Mouse (Mus musculus) embryonic facial prominence, embryonic 15.5 days (tissue): ENCODE data around the gene Fntb. TPM values are rescaled to one million over a fixed set of nuclear protein-coding genes. Genes with fewer than 3 reads are reported as not detected.

Experiments
- ATAC-seq: fragments of 200-750 bp; cut with Nextera tagmentation; 2 replicates; pipeline ENCODE4 v1.8.0; 2017; ENCODE audit warnings: low read depth, moderate TSS enrichment; ENCODE audit not compliant: insufficient number of reproducible peaks, low FRiP score, low TSS enrichment
- H3K27ac ChIP-seq: fragments of 300-500 bp; sonication (generic); replicated peaks from 2 replicates; pipeline ENCODE4 v1.5.1; 2015; ENCODE audit warnings: mild to moderate bottlenecking, inconsistent platforms
- H3K27me3 ChIP-seq: fragments of 300-500 bp; sonication (generic); 2 replicates; pipeline ENCODE4 v1.6.1; 2015; ENCODE audit warnings: inconsistent platforms
- H3K36me3 ChIP-seq: fragments of 300-500 bp; sonication (generic); 2 replicates; pipeline ENCODE4 v1.6.1; 2015; ENCODE audit warnings: mild to moderate bottlenecking, inconsistent platforms
- H3K4me1 ChIP-seq: fragments of 300-500 bp; sonication (generic); 2 replicates; pipeline ENCODE4 v1.6.1; 2015; ENCODE audit warnings: inconsistent platforms
- H3K4me2 ChIP-seq: fragments of 300-500 bp; sonication (generic); replicated peaks from 2 replicates; pipeline ENCODE4 v1.6.1; 2015; ENCODE audit warnings: mild to moderate bottlenecking, inconsistent platforms
- H3K4me3 ChIP-seq: fragments of 300-500 bp; sonication (generic); replicated peaks from 2 replicates; pipeline ENCODE4 v1.5.1; 2015; ENCODE audit warnings: mild to moderate bottlenecking, inconsistent platforms
- H3K9ac ChIP-seq: fragments of 300-500 bp; sonication (generic); 2 replicates; pipeline ENCODE4 v1.6.1; 2015; ENCODE audit warnings: inconsistent platforms
- H3K9me3 ChIP-seq: fragments of 300-500 bp; sonication (generic); replicated peaks from 2 replicates; pipeline ENCODE4 v1.6.1; 2016; ENCODE audit warnings: inconsistent platforms
- WGBS: fragments of 180-500 bp; shearing (Covaris S2); methylation state at CpG from one replicate; pipeline ENCODE4 v1.1.7; 2015; 5-methylcytosine and 5-hydroxymethylcytosine counted together
- polyA plus RNA-seq: library from polyadenylated mRNA; unstranded; fragments of >200 nt; fragmentation: Nextera tagmentation; extraction: Ambion mirVana; gene quantifications from 2 replicates; pipeline ENCODE4 v1.2.1, GENCODE M21; 2015

Gene Fntb
- polyA plus RNA-seq, 1 experiment from 2014 or later, result 47.1 TPM

GRCm38 (mm10) chr12:76889404-76890184 lies 124.2 kb downstream of the Fntb start:
- no peak overlapping the region for H3K27ac ChIP-seq
- 91% methylated on average over 11 of the region's 11 CpGs for WGBS

GRCm38 (mm10) chr12:76891160-76891559 lies 125.8 kb downstream of the Fntb start:
- no peaks in the 10 kb centered on the region for H3K27me3 ChIP-seq
- no peaks in the 10 kb centered on the region for H3K9me3 ChIP-seq
- H3K36me3 ChIP-seq, result peaks cover 23% of the 10 kb centered on the region
- 84% methylated on average over 3 of the region's 3 CpGs for WGBS
- no peak for ATAC-seq
- H3K27ac ChIP-seq, result no peak overlapping the region
- H3K4me2 ChIP-seq, result no peak overlapping the region
- H3K9ac ChIP-seq, result no peak overlapping the region
- H3K4me3 ChIP-seq, result no peak overlapping the region
- H3K4me1 ChIP-seq, result peaks cover 6% of the 10 kb centered on the region; the same call in 1 of the 2 replicates

More at GRCm38 (mm10) chr12:76889404-76890184, 124.2 kb downstream of the Fntb start:
- peaks cover 23% of the 10 kb centered on the region for H3K36me3 ChIP-seq
- no peaks in the 10 kb centered on the region for H3K9me3 ChIP-seq
- H3K4me1 ChIP-seq, result no peaks in the 10 kb centered on the region
- H3K4me2 ChIP-seq, result no peak overlapping the region
- no peaks in the 10 kb centered on the region for H3K27me3 ChIP-seq
- H3K9ac ChIP-seq, result no peak overlapping the region
- no peak for ATAC-seq
- H3K4me3 ChIP-seq, result no peak overlapping the region

GRCm38 (mm10) chr12:76892910-76893695 lies 127.7 kb downstream of the Fntb start:
- WGBS, result 87% methylated on average over 16 of the region's 16 CpGs
- ATAC-seq, result no peak
- Histone ChIP-seq H3K4me3 (no peak overlapping the region), H3K36me3 (peaks cover 18% of the 10 kb centered on the region), H3K4me2 (no peak overlapping the region), H3K4me1 (peaks cover 6% of the 10 kb centered on the region; the same call in 1 of the 2 replicates), H3K9me3 (no peaks in the 10 kb centered on the region), H3K9ac (no peak overlapping the region), H3K27ac (no peak overlapping the region), H3K27me3 (no peaks in the 10 kb centered on the region)

GRCm38 (mm10) chr12:76894792-76895559 lies 129.6 kb downstream of the Fntb start:
- 77% methylated on average over 10 of the region's 10 CpGs for WGBS
- H3K27ac ChIP-seq, result no peak overlapping the region
- no peaks in the 10 kb centered on the region for H3K9me3 ChIP-seq

DNA sequence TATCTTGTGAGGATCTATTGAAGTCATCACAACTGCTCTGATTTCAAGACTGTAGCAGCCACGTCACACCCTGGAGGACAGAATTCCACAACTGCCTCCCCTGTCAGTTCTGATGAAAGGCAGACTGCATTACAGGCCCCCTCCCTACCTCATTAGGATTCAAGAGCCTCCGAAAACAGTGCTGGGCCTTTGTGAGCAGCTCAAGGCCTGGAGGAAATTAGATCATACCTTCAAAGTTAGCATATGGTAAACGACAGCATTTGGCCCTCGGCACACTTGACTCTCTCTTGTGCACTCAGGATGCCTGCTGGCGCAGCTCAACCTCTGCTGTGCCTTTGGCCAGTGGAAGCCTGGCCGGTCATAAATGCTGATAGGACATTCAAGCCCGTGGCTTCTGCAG lies 130.4 kb downstream of the Fntb start:
- ATAC-seq, result no peak
- H3K27ac ChIP-seq, result no peak overlapping the region
- 33% methylated on average over 7 of the region's 7 CpGs for WGBS
- H3K4me2 ChIP-seq, result no peak overlapping the region
- no peaks in the 10 kb centered on the region for H3K27me3 ChIP-seq
- no peak overlapping the region for H3K9ac ChIP-seq
- no peak overlapping the region for H3K4me3 ChIP-seq
- H3K9me3 ChIP-seq, result no peaks in the 10 kb centered on the region
- H3K36me3 ChIP-seq, result peaks cover 17% of the 10 kb centered on the region
- H3K4me1 ChIP-seq, result peaks cover 6% of the 10 kb centered on the region; the same call in 1 of the 2 replicates

More at GRCm38 (mm10) chr12:76894792-76895559, 129.6 kb downstream of the Fntb start:
- Histone ChIP-seq H3K36me3 (peaks cover 10% of the 10 kb centered on the region), H3K4me3 (no peak overlapping the region), H3K4me2 (no peak overlapping the region), H3K9ac (no peak overlapping the region), H3K27me3 (no peaks in the 10 kb centered on the region), H3K4me1 (peaks cover 6% of the 10 kb centered on the region; the same call in 1 of the 2 replicates)
- ATAC-seq, result no peak

GRCm38 (mm10) chr12:76896566-76896965 lies 131.2 kb downstream of the Fntb start:
- Histone ChIP-seq H3K9ac (no peak overlapping the region), H3K4me3 (no peak overlapping the region), H3K4me1 (peaks cover 6% of the 10 kb centered on the region; the same call in 1 of the 2 replicates), H3K27me3 (no peaks in the 10 kb centered on the region), H3K27ac (no peak overlapping the region), H3K4me2 (no peak overlapping the region), H3K9me3 (no peaks in the 10 kb centered on the region), H3K36me3 (peaks cover 22% of the 10 kb centered on the region)
- 88% methylated on average over 4 of the region's 4 CpGs for WGBS
- ATAC-seq, result no peak

- ATAC-seq, result no peak
- Histone ChIP-seq H3K9ac (no peak overlapping the region), H3K4me1 (peaks cover 6% of the 10 kb centered on the region; the same call in 1 of the 2 replicates), H3K4me3 (no peak overlapping the region), H3K27ac (no peak overlapping the region), H3K4me2 (no peak overlapping the region), H3K9me3 (no peaks in the 10 kb centered on the region), H3K27me3 (no peaks in the 10 kb centered on the region), H3K36me3 (peaks cover 20% of the 10 kb centered on the region)
- WGBS, result 80% methylated on average over 10 of the region's 10 CpGs
Observed at GRCm38 (mm10) chr12:76897006-76897405, 131.6 kb downstream of the Fntb start.

DNA sequence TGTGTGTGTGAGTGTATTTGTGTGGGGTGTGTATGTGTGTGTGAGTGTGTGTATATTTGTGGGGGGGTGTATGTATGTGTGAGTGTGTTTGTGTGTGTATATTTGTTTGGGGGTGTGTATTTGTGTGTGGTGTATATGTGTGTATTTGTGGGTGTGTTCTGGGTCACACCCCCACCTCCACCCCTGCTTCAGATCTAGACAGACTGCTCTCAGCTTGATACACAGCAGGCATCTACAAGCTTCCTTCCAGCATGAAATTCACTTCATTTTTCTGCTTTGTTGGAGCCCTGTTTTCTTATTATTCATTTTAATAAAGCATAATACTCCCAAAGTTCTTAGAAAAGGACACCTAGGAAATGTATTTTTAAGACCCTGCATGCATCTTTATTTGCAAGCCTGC lies 132.8 kb downstream of the Fntb start:
- no peaks in the 10 kb centered on the region for H3K27me3 ChIP-seq
- no peak overlapping the region for H3K9ac ChIP-seq
- no peaks in the 10 kb centered on the region for H3K9me3 ChIP-seq
- no peak for ATAC-seq
- no peak overlapping the region for H3K4me2 ChIP-seq
- no peak overlapping the region for H3K27ac ChIP-seq
- peaks cover 20% of the 10 kb centered on the region; the same call in 1 of the 2 replicates for H3K36me3 ChIP-seq
- H3K4me1 ChIP-seq, result peaks cover 6% of the 10 kb centered on the region; the same call in 1 of the 2 replicates
- H3K4me3 ChIP-seq, result no peak overlapping the region

DNA sequence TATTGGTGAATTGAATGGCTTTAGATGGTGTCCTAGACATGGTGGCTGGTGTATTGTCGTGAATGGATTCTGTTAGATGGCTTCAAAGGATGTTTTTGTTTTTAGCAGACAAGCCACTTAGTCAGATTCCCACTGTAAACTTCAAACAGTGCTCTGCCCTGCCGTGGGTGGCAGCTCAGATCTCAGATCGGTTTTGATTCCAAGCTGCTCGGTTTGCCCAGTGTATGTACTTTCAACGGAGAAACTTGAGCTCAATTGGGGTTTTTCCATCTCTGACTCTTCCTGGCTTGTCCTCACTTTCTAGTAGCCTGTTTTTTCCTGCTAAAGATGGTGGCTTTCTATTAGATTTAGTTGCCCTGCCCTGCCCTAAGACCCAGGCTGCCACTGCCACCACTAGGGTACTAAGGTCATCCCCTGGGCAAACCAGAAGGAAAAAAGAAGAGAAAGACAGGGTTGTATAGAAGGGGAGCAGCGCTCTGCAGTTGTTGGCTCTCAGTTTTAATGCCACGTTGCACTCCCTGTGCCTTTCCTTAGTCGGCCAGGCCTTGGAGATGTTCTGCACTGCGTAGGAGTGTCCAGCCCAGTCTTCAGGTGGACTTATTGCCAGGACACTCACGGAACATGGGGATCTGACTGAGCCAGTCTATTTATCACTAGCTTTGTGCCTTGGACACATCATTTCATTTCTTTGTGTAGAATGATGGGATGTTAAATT lies 134.0 kb downstream of the Fntb start:
- WGBS, result 75% methylated on average over 10 of the region's 10 CpGs
- no peak for ATAC-seq
- H3K9ac ChIP-seq, result no peak overlapping the region
- H3K4me3 ChIP-seq, result no peak overlapping the region
- H3K36me3 ChIP-seq, result peaks cover 20% of the 10 kb centered on the region; the same call in 1 of the 2 replicates
- no peak overlapping the region for H3K4me2 ChIP-seq
- no peak overlapping the region for H3K27ac ChIP-seq
- peaks cover 6% of the 10 kb centered on the region; the same call in 1 of the 2 replicates for H3K4me1 ChIP-seq
- no peaks in the 10 kb centered on the region for H3K27me3 ChIP-seq
- no peaks in the 10 kb centered on the region for H3K9me3 ChIP-seq

GRCm38 (mm10) chr12:76901508-76902294 lies 136.3 kb downstream of the Fntb start:
- WGBS, result 83% methylated on average over 3 of the region's 3 CpGs
- no peak overlapping the region for H3K9ac ChIP-seq
- H3K4me2 ChIP-seq, result no peak overlapping the region
- peaks cover 26% of the 10 kb centered on the region; the same call in 1 of the 2 replicates for H3K36me3 ChIP-seq
- no peak overlapping the region for H3K27ac ChIP-seq
- H3K9me3 ChIP-seq, result no peaks in the 10 kb centered on the region
- ATAC-seq, result no peak
- H3K4me1 ChIP-seq, result no peaks in the 10 kb centered on the region
- no peaks in the 10 kb centered on the region for H3K27me3 ChIP-seq
- no peak overlapping the region for H3K4me3 ChIP-seq
